Mouse (Mus musculus) stomach, embryonic 16.5 days (tissue): ENCODE measurements around the gene Rasgrf1. TPM values are rescaled to one million over a fixed set of nuclear protein-coding genes. Genes with fewer than 3 reads are reported as not detected.
A peak's percentile ranks its signal among the peaks of the same experiment; 100 is the strongest.

Source experiments
- ATAC-seq: fragments of 200-750 bp; cut with Nextera tagmentation; 2 replicates; pipeline ENCODE4 v1.8.0; 2017; ENCODE audit warnings: moderate number of reproducible peaks, moderate TSS enrichment; ENCODE audit not compliant: insufficient read depth, low FRiP score
- H3K27ac ChIP-seq: fragments of 300-500 bp; sonication (generic); 2 replicates; pipeline ENCODE4 v1.5.1; 2014; ENCODE audit warnings: low read length
- H3K27me3 ChIP-seq: fragments of 300-500 bp; sonication (generic); 2 replicates; pipeline ENCODE4 v1.6.1; 2014; ENCODE audit warnings: low read length, control low read depth, mixed read lengths; ENCODE audit not compliant: control insufficient read depth, insufficient read depth
- H3K36me3 ChIP-seq: fragments of 300-500 bp; sonication (generic); 2 replicates; pipeline ENCODE4 v1.6.1; 2014; ENCODE audit warnings: low read length; ENCODE audit not compliant: control insufficient read depth, insufficient read depth
- H3K4me1 ChIP-seq: fragments of 300-500 bp; sonication (generic); 2 replicates; pipeline ENCODE4 v1.6.1; 2014; ENCODE audit warnings: low read length, control low read depth, mixed read lengths; ENCODE audit not compliant: control insufficient read depth, insufficient read depth
- H3K4me2 ChIP-seq: fragments of 300-500 bp; sonication (generic); 2 replicates; pipeline ENCODE4 v1.6.1; 2014; ENCODE audit warnings: low read depth, low read length, mixed read lengths
- H3K4me3 ChIP-seq: fragments of 300-500 bp; sonication (generic); replicated peaks from 2 replicates; pipeline ENCODE4 v1.5.1; 2014; ENCODE audit warnings: mild to moderate bottlenecking, low read length
- H3K9ac ChIP-seq: fragments of 300-500 bp; sonication (generic); 2 replicates; pipeline ENCODE4 v1.6.1; 2014; ENCODE audit warnings: low read length
- H3K9me3 ChIP-seq: fragments of 300-500 bp; sonication (generic); replicated peaks from 2 replicates; pipeline ENCODE4 v1.6.1; 2016; ENCODE audit warnings: low read length, control low read depth; ENCODE audit not compliant: control insufficient read depth
- WGBS: fragments of 180-500 bp; shearing (Covaris S2); extraction: QIAGEN DNeasy Blood & Tissue Kit; methylation state at CpG from one replicate; pipeline ENCODE4 v1.1.7; 2014; 5-methylcytosine and 5-hydroxymethylcytosine counted together
- polyA plus RNA-seq: library from polyadenylated mRNA; unstranded; fragments of >200 nt; fragmentation: Nextera tagmentation; extraction: Ambion mirVana; gene quantifications from 2 replicates; pipeline ENCODE4 v1.2.1, GENCODE M21; 2015

The Rasgrf1 gene
- polyA plus RNA-seq, 1 experiment from 2014 or later, result 0.48 TPM

DNA sequence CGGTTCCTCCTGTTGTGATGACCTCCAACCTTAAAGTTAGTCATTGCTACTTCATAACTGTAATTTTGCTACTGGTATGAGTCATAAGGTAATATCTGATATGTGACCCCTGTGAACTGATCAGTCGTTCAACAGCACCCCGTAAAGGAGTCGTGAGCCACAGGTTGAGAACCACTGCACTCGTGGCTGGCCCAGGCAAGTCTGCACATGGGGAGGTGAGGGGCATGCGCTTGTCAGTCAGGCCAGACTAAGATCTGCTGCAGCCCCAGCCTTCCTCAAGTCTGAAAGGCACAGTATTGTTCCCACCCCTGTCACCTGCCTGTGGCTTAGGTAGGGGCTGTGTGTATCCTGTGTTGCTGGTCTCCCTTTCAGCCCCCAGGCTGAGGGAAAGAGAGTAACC, 159.1 kb downstream of the Rasgrf1 start:
- no peaks in the 10 kb centered on the region for H3K9me3 ChIP-seq
- H3K36me3 ChIP-seq, result no peaks in the 10 kb centered on the region
- H3K27ac ChIP-seq, result peak overlapping the region; percentile 48
- 72% methylated on average over 6 of the region's 6 CpGs for WGBS
- no peak overlapping the region for H3K4me3 ChIP-seq
- peaks cover 4% of the 10 kb centered on the region; the same call in 1 of the 2 replicates for H3K4me1 ChIP-seq
- H3K9ac ChIP-seq, result no peak overlapping the region
- H3K27me3 ChIP-seq, result no peaks in the 10 kb centered on the region
- no peak overlapping the region for H3K4me2 ChIP-seq
- ATAC-seq, result no peak

DNA sequence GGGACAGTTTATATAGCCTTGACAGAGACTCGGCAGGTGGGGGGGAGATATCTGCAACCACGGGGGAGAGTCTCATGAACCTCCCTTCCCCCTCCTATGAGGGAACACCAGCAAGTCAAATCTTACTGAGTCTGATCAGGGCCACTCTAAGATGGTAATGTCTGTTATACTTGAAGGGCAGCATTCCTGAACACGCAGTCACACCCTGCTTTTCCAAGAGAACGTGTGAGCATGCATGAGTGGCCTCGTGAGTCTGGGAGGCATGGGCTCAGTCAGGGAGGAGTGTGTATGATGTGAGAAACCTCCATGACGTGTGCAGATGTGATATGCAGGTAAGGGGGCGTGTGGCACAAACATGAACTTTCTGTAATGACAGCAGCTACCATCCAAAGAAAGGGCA, 159.8 kb downstream of the Rasgrf1 start:
- H3K4me1 ChIP-seq, result peaks cover 4% of the 10 kb centered on the region; the same call in 1 of the 2 replicates
- no peak overlapping the region for H3K4me3 ChIP-seq
- peak; percentile 88; the same call in 1 of the 2 replicates for ATAC-seq
- H3K27ac ChIP-seq, result peak overlapping the region; percentile 48
- no peak overlapping the region for H3K9ac ChIP-seq
- WGBS, result 56% methylated on average over 7 of the region's 7 CpGs
- H3K4me2 ChIP-seq, result no peak overlapping the region
- no peaks in the 10 kb centered on the region for H3K27me3 ChIP-seq
- H3K36me3 ChIP-seq, result no peaks in the 10 kb centered on the region
- no peaks in the 10 kb centered on the region for H3K9me3 ChIP-seq

DNA sequence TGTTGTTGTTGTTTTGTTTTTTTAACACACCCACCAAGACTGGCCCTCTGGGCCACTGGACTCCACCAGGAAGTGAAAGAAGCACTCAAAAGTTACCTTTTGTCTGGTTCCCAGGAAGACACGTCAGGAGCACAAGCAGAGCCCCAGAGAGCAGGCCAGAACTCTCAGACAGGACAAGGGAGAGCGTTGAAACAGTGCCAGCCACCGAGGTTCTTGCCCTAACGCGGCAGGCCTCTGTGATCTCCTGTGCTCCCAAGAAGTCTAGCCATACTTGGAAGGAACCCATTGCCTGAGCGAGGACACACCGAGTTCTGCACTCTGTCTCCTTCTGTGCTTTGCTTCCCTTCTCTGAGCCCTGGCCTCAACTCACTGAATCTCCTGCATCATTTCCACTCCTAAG, 160.5 kb downstream of the Rasgrf1 start:
- 81% methylated on average over 7 of the region's 7 CpGs for WGBS
- Histone ChIP-seq H3K4me1 (peaks cover 4% of the 10 kb centered on the region; the same call in 1 of the 2 replicates), H3K36me3 (no peaks in the 10 kb centered on the region), H3K9me3 (no peaks in the 10 kb centered on the region), H3K9ac (no peak overlapping the region), H3K4me3 (no peak overlapping the region), H3K27me3 (no peaks in the 10 kb centered on the region), H3K27ac (peak overlapping the region; percentile 2; the same call in 1 of the 2 replicates), H3K4me2 (no peak overlapping the region)
- no peak for ATAC-seq

DNA sequence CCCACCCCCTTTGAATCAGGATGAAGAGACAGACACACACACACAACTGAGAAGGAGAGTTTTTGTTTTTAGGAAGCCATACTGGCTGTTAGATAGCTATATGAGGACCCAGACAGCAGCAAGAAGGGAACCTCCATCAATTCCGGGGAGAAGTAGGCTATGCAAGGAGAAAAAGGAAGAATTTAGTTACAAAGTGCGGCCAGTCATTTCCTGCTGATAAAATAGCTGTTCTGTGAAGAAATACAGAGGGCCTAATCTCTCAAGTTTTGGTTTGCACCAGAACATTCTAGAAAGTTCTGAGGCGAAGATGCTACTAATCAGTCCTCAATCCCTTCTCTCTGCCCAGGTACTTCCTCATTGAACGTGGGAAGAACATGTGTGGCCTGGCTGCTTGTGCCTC, 165.6 kb downstream of the Rasgrf1 start:
- H3K9me3 ChIP-seq, result no peaks in the 10 kb centered on the region
- no peaks in the 10 kb centered on the region for H3K27me3 ChIP-seq
- no peak overlapping the region for H3K4me2 ChIP-seq
- no peaks in the 10 kb centered on the region for H3K4me1 ChIP-seq
- no peaks in the 10 kb centered on the region for H3K36me3 ChIP-seq
- no peak overlapping the region for H3K27ac ChIP-seq
- no peak overlapping the region for H3K9ac ChIP-seq
- ATAC-seq, result no peak
- 81% methylated on average over 4 of the region's 4 CpGs for WGBS
- no peak overlapping the region for H3K4me3 ChIP-seq

DNA sequence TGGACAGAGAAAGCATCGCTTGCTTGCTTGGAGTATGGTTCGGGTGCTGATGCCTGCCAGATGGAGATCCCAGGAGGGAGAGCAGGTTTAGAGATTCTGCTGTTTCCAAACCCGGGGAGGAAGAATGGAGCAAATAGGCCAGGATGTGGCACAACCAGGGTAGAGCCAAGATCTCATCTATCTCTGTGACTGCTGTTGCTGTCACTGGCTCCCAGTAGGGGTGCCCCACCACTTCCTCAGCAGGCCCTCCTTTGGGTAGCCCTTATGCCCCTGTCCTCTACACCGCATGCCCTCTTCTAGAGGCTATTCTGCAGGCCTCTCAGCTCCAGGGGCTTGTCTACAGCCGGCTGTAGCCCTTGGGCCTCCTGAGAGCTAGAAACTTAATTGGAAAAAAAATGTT, 166.4 kb downstream of the Rasgrf1 start:
- WGBS, result 84% methylated on average over 5 of the region's 5 CpGs
- Histone ChIP-seq H3K9me3 (no peaks in the 10 kb centered on the region), H3K4me3 (no peak overlapping the region), H3K27me3 (no peaks in the 10 kb centered on the region), H3K9ac (no peak overlapping the region), H3K36me3 (no peaks in the 10 kb centered on the region), H3K4me2 (no peak overlapping the region), H3K4me1 (no peaks in the 10 kb centered on the region), H3K27ac (no peak overlapping the region)
- ATAC-seq, result no peak

Other genes starting within 250 kb of the Rasgrf1 start
- 165 and 184 TPM in 2 replicates for gene Tmed3, start 204.8 kb upstream of the Rasgrf1 start, polyA plus RNA-seq
- not detected in 2 replicates for gene Ankrd34c, start 171.4 kb upstream of the Rasgrf1 start, polyA plus RNA-seq
- gene Ctsh, start 144.2 kb downstream of the Rasgrf1 start, polyA plus RNA-seq, result 100 and 121 TPM in 2 replicates
- 383 and 405 TPM in 2 replicates for gene Morf4l1, start 204.9 kb downstream of the Rasgrf1 start, polyA plus RNA-seq